Mouse (Mus musculus): ENCODE results near the gene Zfp423. TPM values are rescaled to one million over a fixed set of nuclear protein-coding genes. Genes with fewer than 3 reads are reported as not detected.

Gene Zfp423
- total RNA-seq, 1 experiment from 2014 or later = not detected

DNA sequence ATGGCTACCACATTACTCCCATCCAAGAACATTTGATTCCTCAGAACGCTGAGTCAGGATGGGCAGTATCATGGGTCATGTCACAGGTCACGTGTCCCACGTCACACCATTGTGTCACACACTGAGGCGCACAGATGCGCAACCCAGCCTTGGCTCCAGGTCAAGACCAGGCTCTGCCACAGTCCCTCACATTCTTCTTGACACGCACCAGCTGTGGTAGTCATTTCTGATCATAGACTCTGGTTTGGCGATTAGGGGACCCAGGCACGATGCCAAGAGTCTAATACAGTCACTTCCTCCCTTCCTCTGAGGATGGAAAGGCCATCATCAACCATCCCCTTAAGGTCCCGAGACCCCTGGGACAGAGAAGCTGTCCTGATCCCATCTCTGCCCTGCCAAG lies 43.6 kb downstream of the Zfp423 start:
- ATAC-seq (replicated peaks; ENCODE audit: insufficient number of reproducible peaks, low FRiP score, low TSS enrichment, poor library complexity, severe bottlenecking) = no peak

DNA sequence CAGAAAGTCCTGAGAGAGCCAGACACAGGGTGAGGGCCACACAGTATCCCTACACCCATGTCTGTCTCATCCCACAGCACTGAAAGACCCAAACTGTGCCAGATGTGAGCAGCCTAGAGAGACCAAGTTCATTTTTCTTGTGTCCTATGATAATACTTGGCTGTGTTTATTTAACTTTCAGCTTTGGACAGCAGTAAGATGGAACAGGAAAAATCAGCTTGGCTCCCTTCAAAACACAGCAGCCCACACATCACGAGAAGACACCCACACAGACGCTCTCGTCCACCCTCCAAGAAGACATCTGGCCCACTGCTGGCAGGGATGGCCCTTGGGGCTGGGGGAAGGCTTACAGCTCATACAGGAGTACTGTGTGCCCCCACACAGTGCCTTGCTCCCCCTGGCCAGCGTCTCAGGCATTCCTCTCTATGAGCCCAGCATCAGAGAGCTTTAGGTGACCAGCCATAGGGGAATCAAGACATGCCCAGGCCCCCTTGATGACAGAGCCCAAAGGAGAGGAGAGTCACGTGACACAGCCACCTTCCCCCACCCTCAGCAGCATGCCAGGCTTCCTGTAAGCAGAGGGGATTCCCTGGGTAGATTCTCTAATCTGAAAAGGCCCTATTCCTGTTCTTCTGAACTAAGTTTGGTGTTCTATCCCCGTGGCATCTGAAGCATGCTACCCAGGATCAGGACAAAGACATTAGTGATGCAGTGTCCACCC lies 45.0 kb downstream of the Zfp423 start:
- ATAC-seq (replicated peaks; ENCODE audit: insufficient number of reproducible peaks, low FRiP score, low TSS enrichment, poor library complexity, severe bottlenecking) = no peak

DNA sequence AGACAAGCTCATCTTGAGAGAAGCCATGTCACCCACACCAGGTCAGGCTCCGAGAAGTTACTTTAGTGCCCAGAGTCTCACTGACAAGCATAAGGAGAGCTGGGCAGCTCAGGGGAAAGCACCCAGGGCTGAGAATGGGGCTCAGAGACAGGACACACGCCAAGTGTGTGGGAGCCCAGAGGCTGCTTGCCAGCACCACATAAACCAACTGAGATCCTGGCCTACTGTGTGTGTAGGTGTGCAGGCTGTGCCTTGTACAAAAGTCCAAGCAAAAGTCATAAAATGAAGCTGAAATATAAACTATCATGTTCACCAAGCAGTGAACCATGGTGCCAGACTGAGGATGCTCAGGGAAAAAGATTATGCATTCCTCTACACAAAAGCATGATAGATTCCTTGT lies 50.5 kb downstream of the Zfp423 start:
- no peak for ATAC-seq (replicated peaks; ENCODE audit: insufficient number of reproducible peaks, low FRiP score, low TSS enrichment, poor library complexity, severe bottlenecking)

DNA sequence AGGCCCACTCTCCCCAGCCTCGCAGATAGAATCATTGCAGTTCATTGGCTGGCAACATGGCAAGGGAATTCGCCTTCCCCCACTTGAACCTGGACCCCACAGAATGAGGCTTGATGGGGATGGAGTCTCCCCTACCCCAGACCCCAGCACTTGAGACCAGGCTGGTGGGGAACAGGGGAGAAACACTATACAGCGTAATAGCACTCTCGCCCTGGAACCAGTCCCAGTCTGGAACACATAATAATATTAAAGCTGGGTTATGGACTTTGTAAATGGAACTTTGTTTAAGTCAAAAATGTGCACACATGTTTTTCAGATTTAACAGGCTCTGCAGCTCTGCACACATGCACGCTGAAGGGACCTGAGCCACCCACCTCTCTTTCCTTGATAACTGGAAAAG lies 54.0 kb downstream of the Zfp423 start:
- no peak for ATAC-seq (replicated peaks; ENCODE audit: insufficient number of reproducible peaks, low FRiP score, low TSS enrichment, poor library complexity, severe bottlenecking)

DNA sequence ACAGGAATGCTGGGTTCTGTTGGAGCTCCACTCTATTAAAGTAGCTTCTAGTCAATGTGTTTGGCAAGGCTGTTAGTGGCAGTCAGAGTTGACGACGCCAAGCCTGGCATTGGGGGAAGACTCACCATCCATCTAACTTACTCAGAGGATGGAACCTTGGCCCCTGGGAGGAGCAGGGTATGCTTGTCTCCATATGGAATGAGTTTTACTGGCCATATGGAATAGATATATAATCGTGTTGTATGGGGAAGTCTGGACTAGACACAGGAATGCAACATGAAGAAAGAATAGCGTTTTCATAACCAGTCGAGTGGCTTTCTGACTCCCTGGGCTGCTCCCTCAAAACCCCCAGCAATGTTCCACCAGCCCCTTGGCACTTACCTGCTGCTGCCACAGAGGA lies 55.3 kb downstream of the Zfp423 start:
- no peak for ATAC-seq (replicated peaks; ENCODE audit: insufficient number of reproducible peaks, low FRiP score, low TSS enrichment, poor library complexity, severe bottlenecking)

DNA sequence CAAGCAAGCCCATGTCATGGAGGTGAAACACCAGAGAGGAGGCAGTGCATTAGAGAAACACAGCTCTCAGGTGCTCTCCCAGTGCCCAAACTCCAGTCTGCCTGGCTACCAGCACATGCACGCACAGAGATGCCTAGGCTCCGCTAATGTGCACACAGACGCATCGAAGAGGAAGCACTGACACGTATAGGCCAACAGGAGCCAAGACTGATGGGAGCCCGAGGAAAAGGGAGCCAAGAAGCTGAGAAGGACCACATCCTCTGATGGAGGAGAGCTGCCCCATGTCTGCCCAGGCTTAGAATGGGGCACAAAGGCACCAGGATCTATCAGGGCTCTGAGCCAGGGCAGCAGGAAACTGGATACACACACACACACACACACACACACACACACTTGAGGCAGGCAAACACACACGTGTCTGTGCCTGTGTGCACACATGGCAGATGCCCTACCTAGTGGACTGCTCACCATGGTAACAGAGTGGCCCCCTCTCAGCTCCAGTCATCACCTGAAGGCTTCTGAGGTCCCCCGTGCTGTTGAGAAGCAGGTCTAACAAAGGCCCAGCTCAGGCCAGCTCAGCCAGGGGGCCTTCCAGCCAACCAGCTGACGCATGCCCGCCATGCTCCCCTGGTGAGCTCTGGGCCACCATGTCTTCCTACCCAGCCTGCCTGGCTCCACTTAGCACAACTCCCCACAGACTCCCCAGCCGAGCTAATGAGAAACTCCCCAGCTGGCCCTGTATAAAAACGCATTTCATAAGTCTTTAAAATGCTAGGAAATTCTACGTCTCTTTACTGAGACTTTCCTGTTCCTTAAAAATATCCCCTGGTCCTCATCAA lies 64.0 kb downstream of the Zfp423 start:
- ATAC-seq (replicated peaks; ENCODE audit: insufficient number of reproducible peaks, low FRiP score, low TSS enrichment, poor library complexity, severe bottlenecking) = no peak

DNA sequence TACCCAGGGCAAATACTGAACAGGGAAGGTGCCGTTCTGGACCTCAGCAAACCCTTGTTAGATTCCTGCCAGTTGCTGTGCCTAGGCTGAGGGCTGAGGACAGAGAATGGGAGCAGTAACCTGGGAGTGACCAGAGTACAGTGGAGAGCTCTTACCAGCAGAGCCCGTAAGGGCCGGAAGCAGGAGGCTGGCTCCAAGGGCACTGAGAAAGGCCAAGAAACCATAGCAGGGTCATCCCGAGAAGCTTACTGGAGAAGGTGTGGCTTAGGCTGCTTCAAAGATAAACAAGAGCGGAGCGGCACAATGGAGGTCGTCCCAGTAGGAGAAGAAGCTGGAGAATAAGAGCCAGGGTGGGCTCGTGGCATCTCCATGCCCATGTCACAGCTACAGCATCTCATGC lies 65.1 kb downstream of the Zfp423 start:
- no peak for ATAC-seq (replicated peaks; ENCODE audit: insufficient number of reproducible peaks, low FRiP score, low TSS enrichment, poor library complexity, severe bottlenecking)

DNA sequence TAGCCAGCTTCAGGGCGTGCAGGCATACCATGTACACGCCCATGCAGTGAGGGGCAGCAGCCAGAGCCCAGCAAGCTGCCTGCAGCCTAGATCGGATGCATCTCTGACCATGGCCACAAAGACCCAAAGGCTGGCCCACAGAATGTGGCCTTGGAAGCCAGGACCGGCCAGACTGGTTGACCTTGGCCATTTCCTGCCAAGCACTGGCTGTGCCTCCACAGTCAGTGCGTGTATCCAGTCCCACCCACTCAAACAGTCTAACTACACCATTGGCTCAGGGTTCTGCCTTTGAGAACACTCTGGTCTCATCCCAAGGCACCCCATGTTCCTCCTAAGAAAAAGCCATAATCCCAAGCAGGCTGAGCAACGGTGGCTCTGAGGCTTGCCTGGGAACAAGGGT lies 65.8 kb downstream of the Zfp423 start:
- no peak for ATAC-seq (replicated peaks; ENCODE audit: insufficient number of reproducible peaks, low FRiP score, low TSS enrichment, poor library complexity, severe bottlenecking)

DNA sequence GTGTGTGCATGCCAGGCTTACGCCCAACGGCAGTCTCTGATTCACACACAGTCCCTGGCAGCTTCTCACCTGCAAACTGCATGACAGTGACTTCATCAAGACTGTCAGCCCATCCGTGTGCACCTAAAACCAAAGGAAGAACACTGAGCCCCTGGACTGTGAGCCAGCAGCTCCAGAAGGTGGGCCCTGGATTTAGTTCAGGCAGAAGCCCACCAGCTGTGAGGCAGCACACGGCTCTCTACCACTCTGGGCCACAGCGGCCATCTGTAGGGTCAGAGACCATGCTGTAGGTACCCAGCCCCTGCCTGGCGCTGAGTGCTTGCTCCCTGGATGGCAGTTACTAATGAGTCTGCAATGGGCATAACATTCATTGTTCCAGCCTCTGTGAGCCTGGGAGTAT lies 66.5 kb downstream of the Zfp423 start:
- no peak for ATAC-seq (replicated peaks; ENCODE audit: insufficient number of reproducible peaks, low FRiP score, low TSS enrichment, poor library complexity, severe bottlenecking)

DNA sequence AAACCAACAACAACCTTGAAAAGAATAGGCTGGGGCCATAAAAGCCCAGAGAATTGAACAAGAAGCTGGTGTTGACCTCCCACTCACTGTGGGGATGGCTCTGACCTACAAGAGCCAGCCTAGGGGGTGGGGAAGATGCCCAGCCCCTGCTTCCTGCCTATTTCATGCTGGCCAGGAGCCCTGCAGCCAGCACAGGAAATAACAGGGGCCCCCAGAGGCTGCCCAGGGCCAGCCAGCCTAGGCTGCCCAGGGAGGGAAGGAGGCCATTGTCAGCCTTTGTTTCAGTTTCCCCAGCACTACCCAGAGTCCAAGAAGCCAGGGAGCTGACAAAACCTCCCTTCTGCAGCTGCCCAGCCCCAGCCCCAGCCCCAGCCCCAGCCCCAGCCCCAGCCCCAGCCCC lies 67.5 kb downstream of the Zfp423 start:
- no peak for ATAC-seq (replicated peaks; ENCODE audit: insufficient number of reproducible peaks, low FRiP score, low TSS enrichment, poor library complexity, severe bottlenecking)

DNA sequence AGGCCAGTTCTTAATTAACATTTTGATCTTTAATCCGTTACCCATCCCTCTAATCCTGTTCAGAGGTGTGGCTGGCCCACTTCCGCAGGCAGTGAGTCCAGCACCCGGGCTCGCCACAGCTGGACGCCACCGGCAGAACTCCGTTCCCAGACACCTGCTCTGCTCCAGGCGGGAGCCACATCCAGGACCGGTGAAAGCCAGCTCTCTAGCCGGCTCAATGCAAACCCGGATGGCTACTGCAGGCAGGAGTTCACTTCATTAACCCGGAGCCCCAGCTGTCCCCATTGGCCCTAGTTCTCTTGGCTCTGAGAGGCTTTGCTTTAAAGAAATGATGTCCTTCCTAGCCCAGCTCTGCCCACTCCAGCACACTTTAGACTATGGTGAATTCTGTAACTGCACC lies 71.4 kb downstream of the Zfp423 start:
- ATAC-seq (replicated peaks; ENCODE audit: insufficient number of reproducible peaks, low FRiP score, low TSS enrichment, poor library complexity, severe bottlenecking) = no peak

DNA sequence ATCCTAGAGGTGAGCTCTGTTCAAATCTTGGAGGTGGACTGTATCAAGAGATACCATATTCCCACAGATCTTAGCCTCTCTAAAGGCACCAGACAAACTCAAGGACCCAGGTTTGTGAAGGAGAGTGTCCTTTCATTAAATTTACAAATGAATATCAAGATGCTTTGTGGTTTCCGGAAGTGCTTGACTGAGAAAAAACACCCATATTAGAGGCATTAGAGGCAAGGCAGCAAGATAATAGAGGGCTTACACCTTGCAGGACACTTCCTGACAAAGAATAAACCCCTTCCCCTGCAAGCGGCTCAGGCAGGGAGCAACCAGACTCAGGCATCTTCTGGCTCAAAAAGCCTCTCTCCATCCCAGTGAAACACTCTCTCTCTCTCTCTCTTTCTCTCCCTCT lies 78.3 kb downstream of the Zfp423 start:
- ATAC-seq (replicated peaks; ENCODE audit: insufficient number of reproducible peaks, low FRiP score, low TSS enrichment, poor library complexity, severe bottlenecking) = no peak

DNA sequence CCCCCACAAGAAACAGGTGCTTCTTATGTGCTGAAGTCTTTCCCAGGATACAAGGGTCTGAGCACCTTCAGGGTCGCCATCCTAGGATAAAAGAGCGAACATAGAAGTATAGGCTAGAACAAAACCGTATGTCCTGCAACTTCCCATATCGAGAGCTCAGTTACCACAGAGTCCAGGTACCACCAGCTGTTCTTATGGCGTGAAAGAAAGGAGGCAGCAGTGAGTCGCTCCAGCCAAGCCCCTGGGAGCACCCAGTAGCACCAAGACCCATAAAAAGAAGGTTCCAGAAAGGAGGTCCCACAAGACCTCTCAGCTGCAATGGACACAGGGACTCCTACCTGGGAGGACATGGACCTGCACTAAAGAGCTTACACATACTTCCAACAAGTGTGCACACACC lies 83.5 kb downstream of the Zfp423 start:
- ATAC-seq (replicated peaks; ENCODE audit: insufficient number of reproducible peaks, low FRiP score, low TSS enrichment, poor library complexity, severe bottlenecking) = no peak

DNA sequence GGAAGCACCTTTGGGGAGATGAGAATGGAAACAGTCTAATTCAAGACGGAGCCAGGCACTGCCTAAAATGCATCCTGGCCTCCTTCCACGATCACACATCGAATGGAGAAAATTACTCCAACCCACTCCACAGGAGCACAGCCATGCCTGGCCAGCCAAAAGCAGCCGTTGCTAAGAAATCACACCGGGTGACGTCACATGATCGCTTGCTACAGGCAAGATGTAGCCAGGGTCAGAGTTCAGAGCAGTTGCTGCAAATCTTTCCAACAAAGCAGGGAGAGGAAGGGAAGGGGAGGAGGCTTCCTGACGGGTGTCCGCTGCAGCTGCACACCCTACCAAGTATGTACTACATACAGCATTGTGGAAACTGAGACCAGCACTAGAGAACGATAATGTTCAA lies 83.9 kb downstream of the Zfp423 start:
- no peak for ATAC-seq (replicated peaks; ENCODE audit: insufficient number of reproducible peaks, low FRiP score, low TSS enrichment, poor library complexity, severe bottlenecking)

DNA sequence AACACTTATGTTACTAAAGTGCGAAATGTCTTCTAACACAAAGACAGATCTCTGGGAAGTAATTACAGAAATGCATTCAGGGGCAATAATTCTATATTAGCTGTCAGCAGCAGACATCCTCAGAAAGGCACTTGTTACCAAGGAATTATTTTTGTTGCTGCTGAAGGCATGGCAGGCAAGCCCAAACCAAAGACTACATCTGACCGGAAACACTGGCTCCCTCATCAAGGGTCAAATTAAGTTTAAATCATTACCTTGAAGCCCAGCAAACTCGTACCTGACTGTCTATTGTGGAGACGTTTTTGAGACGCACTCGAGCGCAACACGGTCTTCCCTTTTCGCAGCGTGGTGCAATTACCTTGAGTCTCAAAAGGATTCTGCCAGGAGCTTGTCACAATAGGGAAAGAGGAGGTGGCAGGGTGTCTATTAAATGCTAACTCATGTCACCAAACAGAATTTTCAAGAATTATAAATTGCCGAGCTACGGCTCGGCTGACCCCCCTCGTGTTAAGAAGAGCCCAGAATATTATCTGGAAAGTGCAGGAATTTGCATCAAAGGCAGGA lies 86.3 kb downstream of the Zfp423 start:
- no peak for ATAC-seq (replicated peaks; ENCODE audit: insufficient number of reproducible peaks, low FRiP score, low TSS enrichment, poor library complexity, severe bottlenecking)

DNA sequence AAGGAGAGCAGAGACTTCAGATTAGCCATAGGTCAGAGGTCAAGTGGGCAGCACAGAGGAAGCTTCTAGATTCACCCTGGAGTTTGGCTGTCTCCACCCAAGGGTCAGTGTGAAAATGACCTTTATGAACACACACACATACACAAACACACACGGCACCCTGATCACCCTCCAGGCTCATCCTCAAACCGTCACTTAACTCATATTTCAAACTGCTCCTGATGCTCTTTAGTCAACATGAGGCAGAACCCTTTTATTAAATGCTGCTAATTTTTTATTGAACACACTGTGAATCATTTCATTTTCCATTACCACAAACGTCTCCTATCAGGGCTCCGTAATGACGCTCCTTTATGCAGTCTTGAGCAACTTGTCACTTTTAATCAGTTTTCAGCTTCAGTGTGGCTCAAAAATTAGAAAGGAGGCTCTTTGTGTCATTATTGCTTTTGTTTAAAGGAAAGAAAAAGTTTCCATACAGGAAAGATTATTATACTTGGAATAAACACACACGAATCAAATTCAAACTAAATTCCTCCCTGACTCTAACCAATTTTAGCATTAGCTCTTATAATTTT lies 87.0 kb downstream of the Zfp423 start:
- no peak for ATAC-seq (replicated peaks; ENCODE audit: insufficient number of reproducible peaks, low FRiP score, low TSS enrichment, poor library complexity, severe bottlenecking)

DNA sequence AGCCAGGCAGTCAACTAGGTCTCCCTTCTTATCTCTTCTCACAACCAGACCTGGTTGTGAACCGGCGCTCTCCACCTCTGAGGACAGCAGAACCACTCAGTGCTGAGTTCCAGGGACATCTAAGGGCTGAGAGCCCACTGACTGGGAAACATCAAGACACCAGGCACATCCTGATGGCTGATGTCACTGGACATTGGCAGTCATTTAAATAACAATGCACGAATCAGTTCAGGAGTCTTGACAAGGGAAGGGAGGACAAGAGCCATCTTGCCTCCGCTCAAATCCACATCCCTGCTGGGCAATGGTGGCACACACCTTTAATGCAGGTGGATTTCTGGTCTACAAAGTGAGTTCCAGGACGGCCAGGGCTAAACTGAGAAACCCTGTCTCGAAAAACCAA lies 92.8 kb downstream of the Zfp423 start:
- no peak for ATAC-seq (replicated peaks; ENCODE audit: insufficient number of reproducible peaks, low FRiP score, low TSS enrichment, poor library complexity, severe bottlenecking)

DNA sequence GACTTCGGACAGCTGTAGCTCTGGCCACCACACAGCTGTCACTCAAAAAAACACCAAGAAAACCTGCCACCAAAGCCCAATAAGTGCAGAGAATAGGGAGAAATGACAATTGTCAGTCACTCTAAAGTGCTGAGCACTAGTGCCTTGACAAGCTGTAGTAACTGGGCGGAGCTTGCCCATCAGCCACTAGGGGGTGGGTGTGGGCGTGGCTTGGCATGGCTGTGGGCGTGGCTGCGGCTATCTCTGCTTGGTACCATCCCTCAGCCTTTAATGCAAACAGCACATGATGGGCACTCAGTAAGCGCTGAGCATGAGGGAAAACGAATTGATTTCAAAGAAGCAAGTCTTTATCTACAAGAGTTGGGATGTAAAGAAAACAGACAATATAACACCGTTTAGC lies 95.2 kb downstream of the Zfp423 start:
- ATAC-seq (replicated peaks; ENCODE audit: insufficient number of reproducible peaks, low FRiP score, low TSS enrichment, poor library complexity, severe bottlenecking) = no peak

DNA sequence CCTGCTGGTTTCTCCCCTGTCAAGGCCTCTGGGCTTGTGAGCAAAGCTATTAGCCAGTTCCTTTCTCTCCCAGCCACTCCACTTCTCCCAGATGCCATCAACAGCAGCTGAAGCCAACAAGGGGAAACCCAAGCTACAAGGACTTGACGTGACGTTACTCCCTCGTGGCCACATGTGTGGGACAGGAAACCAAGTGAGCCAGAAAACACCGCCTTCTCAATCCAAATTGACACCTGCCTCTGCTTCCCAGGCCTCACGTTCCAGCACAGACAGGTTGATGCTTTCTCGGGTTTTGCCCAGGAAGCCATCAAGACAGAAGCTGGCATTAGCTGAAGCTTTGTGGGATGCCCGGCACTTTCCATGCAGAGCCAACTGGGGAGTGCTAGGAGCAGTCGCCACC lies 96.3 kb downstream of the Zfp423 start:
- no peak for ATAC-seq (replicated peaks; ENCODE audit: insufficient number of reproducible peaks, low FRiP score, low TSS enrichment, poor library complexity, severe bottlenecking)

DNA sequence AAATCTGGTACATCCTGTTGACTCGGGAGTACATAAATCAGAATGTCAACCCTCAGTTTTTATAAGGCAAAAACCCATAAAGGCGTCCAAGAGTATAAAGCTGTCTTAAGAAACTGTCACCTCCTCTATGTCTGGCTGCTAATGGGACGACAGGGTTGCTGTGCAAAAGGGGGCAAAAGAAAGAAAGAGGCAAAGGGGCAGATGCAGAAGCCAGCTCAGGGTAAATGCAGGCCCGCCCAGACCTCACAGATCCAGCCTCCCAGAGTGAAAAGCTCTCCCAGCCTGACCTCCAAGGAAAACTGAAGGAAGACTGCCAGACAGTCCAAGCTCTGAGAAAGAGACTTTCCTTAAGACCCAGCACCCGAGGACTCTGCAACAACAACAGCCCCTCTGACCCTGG lies 97.7 kb downstream of the Zfp423 start:
- no peak for ATAC-seq (replicated peaks; ENCODE audit: insufficient number of reproducible peaks, low FRiP score, low TSS enrichment, poor library complexity, severe bottlenecking)
